Mouse (Mus musculus) liver, embryonic 14.5 days (tissue): ENCODE measurements around the gene Elmsan1. TPM values are rescaled to one million over a fixed set of nuclear protein-coding genes. Genes with fewer than 3 reads are reported as not detected.
"Not testable (repeated sequence)": the region's sequence is repeated elsewhere in the genome, so short reads cannot be mapped to it uniquely, and the experiment has no call there.

Source experiments
- ATAC-seq: fragments of 200-750 bp; cut with Nextera tagmentation; 2 replicates; pipeline ENCODE4 v1.8.0; 2017; ENCODE audit warnings: moderate number of reproducible peaks, mild to moderate bottlenecking, moderate library complexity; ENCODE audit not compliant: insufficient read depth
- DNase-seq, 3 experiments: peaks; one replicate each; pipeline ENCODE4 v3.0.0-alpha.2; 2012 to 2013; ENCODE audit warnings: low read depth in 3 of 3, low spot score in 3 of 3
- H3K27ac ChIP-seq: fragments of 300-500 bp; sonication (generic); 2 replicates; pipeline ENCODE4 v1.5.1; 2014; ENCODE audit warnings: moderate library complexity, mild to moderate bottlenecking, control low read depth, inconsistent platforms
- H3K27me3 ChIP-seq: fragments of 300-500 bp; sonication (generic); 2 replicates; pipeline ENCODE4 v1.6.1; 2014; ENCODE audit warnings: mild to moderate bottlenecking, low read length, moderate library complexity; ENCODE audit not compliant: control insufficient read depth, insufficient read depth
- H3K36me3 ChIP-seq: fragments of 300-500 bp; sonication (generic); replicated peaks from 2 replicates; pipeline ENCODE4 v1.6.1; 2014; ENCODE audit warnings: low read depth; ENCODE audit not compliant: control insufficient read depth, insufficient read depth
- H3K4me1 ChIP-seq, 2 experiments: fragments of 200-500 bp in 1 of 2; fragments of 300-500 bp in 1 of 2; sonication (generic) in 1 of 2; replicated peaks; 2 replicates each; pipeline ENCODE4 v1.6.1; 2012 to 2014; ENCODE audit warnings: antibody characterized with exemption in 1 of 2, inconsistent platforms in 1 of 2, low read length in 1 of 2; ENCODE audit not compliant: control insufficient read depth in 2 of 2, insufficient read depth in 2 of 2
- H3K4me2 ChIP-seq: fragments of 300-500 bp; sonication (generic); 2 replicates; pipeline ENCODE4 v1.6.1; 2014; ENCODE audit warnings: low read depth, mild to moderate bottlenecking, control low read depth, moderate library complexity
- H3K4me3 ChIP-seq, 2 experiments: fragments of 200-500 bp in 1 of 2; fragments of 300-500 bp in 1 of 2; sonication (generic) in 1 of 2; 2 replicates each; pipeline ENCODE4 v1.5.1; 2012 to 2014; ENCODE audit warnings: low read depth in 2 of 2, low read length in 2 of 2, mild to moderate bottlenecking in 2 of 2, control low read depth in 1 of 2, inconsistent platforms in 1 of 2, moderate library complexity in 1 of 2; ENCODE audit not compliant: insufficient read depth in 1 of 2
- H3K9ac ChIP-seq: fragments of 300-500 bp; sonication (generic); replicated peaks from 2 replicates; pipeline ENCODE4 v1.6.1; 2014; ENCODE audit warnings: mild to moderate bottlenecking, control low read depth, moderate library complexity
- H3K9me3 ChIP-seq: fragments of 300-500 bp; sonication (generic); 2 replicates; pipeline ENCODE4 v1.6.1; 2016; ENCODE audit warnings: low read length, mixed read lengths; ENCODE audit not compliant: control insufficient read depth
- CTCF ChIP-seq: IDR thresholded peaks from 2 replicates; pipeline ENCODE4 v1.5.1; 2016; ENCODE audit warnings: antibody characterized with exemption, low read depth, control low read depth
- EP300 ChIP-seq: IDR thresholded peaks from 2 replicates; pipeline ENCODE4 v1.6.1; 2016; ENCODE audit warnings: antibody characterized with exemption, low read depth
- WGBS: fragments of 180-500 bp; shearing (Covaris S2); extraction: QIAGEN DNeasy Blood & Tissue Kit; methylation state at CpG from one replicate; pipeline ENCODE4 v1.1.7; 2014; ENCODE audit not compliant: insufficient replicate concordance; 5-methylcytosine and 5-hydroxymethylcytosine counted together
- polyA plus RNA-seq, 2 experiments: library from polyadenylated mRNA; depleted of rRNA in 1 of 2; stranded (reverse) in 1 of 2; unstranded in 1 of 2; fragments of >200 nt; fragmentation: Nextera tagmentation in 1 of 2; extraction: Ambion mirVana in 1 of 2; gene quantifications; 2 replicates each; pipeline versions ENCODE4 v1.2.1 to v1.2.3; 2012 to 2014

The Elmsan1 gene
- polyA plus RNA-seq, 2 experiments, result 4.3 to 4.5 TPM

GRCm38 (mm10) chr12:84110814-84111213 is 107.9 kb downstream of the Elmsan1 start:
- ATAC-seq (no peak), DNase-seq (no peak)
- H3K27me3 ChIP-seq, result no peaks in the 10 kb centered on the region
- no peaks in the 10 kb centered on the region for H3K36me3 ChIP-seq
- no peak overlapping the region for H3K9ac ChIP-seq
- no peak overlapping the region for H3K27ac ChIP-seq
- no peaks in the 10 kb centered on the region; a peak in 1 of 4 replicates for H3K4me1 ChIP-seq
- no peak overlapping the region for H3K4me3 ChIP-seq
- H3K9me3 ChIP-seq, result no peaks in the 10 kb centered on the region
- no peak overlapping the region for H3K4me2 ChIP-seq
- WGBS, result 69% methylated on average over 4 of the region's 4 CpGs
- TF ChIP-seq CTCF (no peak), EP300 (no peak)

DNA sequence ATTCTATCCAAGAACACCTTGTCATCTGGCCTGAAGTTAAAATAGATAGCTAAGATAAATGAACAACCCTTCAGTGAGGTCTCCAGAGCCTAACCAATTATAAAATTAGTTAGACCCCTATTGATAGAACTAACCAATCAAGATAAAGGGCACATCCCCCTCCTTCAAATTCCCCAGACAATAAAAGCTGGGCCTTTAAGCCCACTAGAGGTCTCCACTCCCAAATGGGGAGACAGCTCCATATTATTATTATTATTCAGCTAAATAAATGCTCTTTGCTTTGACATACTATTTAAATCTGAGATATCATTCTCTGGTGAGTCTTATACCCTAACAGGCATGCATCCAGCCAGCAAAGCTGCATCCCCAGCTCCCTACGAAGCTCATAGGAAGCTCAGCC is 108.8 kb downstream of the Elmsan1 start:
- Histone ChIP-seq H3K4me2 (no peak overlapping the region), H3K27ac (no peak overlapping the region), H3K36me3 (no peaks in the 10 kb centered on the region), H3K27me3 (no peaks in the 10 kb centered on the region), H3K9me3 (no peaks in the 10 kb centered on the region), H3K4me1 (no peaks in the 10 kb centered on the region; a peak in 1 of 4 replicates), H3K4me3 (no peak overlapping the region), H3K9ac (no peak overlapping the region)
- WGBS, result 63% methylated on average over 1 of the region's 1 CpGs
- DNase-seq, result no peak
- TF ChIP-seq CTCF (no peak), EP300 (no peak)
- no peak for ATAC-seq

DNA sequence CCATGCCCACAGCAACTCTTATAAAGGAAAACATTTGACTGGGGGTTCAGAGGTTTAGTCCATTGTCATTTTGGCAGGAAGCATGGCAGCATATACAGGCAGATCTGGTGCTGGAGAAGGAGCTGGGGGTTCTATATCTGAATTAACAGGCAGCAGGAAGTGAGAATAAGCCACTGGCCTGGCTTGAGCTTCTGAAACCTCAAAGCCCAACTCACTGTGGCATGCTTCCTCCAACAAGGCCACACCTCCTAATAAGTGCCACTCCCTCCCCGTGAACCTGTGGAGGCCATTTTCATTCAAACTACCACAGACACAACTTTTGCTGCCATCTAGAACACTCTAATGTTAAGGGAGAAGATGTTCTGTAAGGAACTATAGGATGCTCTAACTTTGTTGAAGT is 111.0 kb downstream of the Elmsan1 start:
- DNase-seq, result no peak
- no peak overlapping the region for H3K4me3 ChIP-seq
- TF ChIP-seq EP300, result no peak
- TF ChIP-seq CTCF, result no peak
- H3K27ac ChIP-seq, result no peak overlapping the region
- H3K4me1 ChIP-seq, result no peaks in the 10 kb centered on the region
- H3K9ac ChIP-seq, result no peak overlapping the region
- H3K4me2 ChIP-seq, result no peak overlapping the region
- H3K9me3 ChIP-seq, result no peaks in the 10 kb centered on the region
- no peaks in the 10 kb centered on the region for H3K27me3 ChIP-seq
- 18% methylated on average over 1 of the region's 1 CpGs for WGBS
- no peaks in the 10 kb centered on the region for H3K36me3 ChIP-seq
- ATAC-seq, result no peak

GRCm38 (mm10) chr12:84107012-84107411 is 111.7 kb downstream of the Elmsan1 start:
- Histone ChIP-seq H3K36me3 (no peaks in the 10 kb centered on the region), H3K9ac (no peak overlapping the region), H3K4me3 (no peak overlapping the region), H3K27me3 (no peaks in the 10 kb centered on the region), H3K9me3 (no peaks in the 10 kb centered on the region), H3K4me2 (no peak overlapping the region), H3K27ac (no peak overlapping the region), H3K4me1 (no peaks in the 10 kb centered on the region)
- DNase-seq (no peak), ATAC-seq (no peak)
- no peak for TF ChIP-seq EP300
- no peak for TF ChIP-seq CTCF
- WGBS, result 69% methylated on average over 3 of the region's 3 CpGs

- no peaks in the 10 kb centered on the region; the same call in 1 of the 2 replicates for H3K27me3 ChIP-seq
- peaks cover 2 to 9% of the 10 kb centered on the region in 2 experiments; a peak in 2 of 4 replicates for H3K4me1 ChIP-seq
- peak overlapping the region; percentile 83 for H3K4me2 ChIP-seq
- TF ChIP-seq EP300, result no peak
- no peak for TF ChIP-seq CTCF
- H3K27ac ChIP-seq, result no peak overlapping the region
- DNase-seq, result no peak
- no peak for ATAC-seq
- peak overlapping the region; percentile 52 to 60 for H3K4me3 ChIP-seq
- 43% methylated on average over 2 of the region's 2 CpGs for WGBS
- no peak overlapping the region; the same call in 1 of the 2 replicates for H3K9ac ChIP-seq
- no peaks in the 10 kb centered on the region for H3K9me3 ChIP-seq
- no peaks in the 10 kb centered on the region for H3K36me3 ChIP-seq
These were observed 117.2 kb downstream of the Elmsan1 start for GRCm38 (mm10) chr12:84101493-84101845.

GRCm38 (mm10) chr12:84100604-84101492 is 117.8 kb downstream of the Elmsan1 start, which contains the start of gene Acot6:
Gene Acot6 (plus strand): TSS chr12:84100654.
- Histone ChIP-seq H3K4me2 (peak within 1 kb of the TSS; percentile 83), H3K4me3 (peak within 1 kb of the TSS; percentile 52 to 60), H3K9ac (peak within 1 kb of the TSS; percentile 57)
- not testable (repeated sequence) for H3K27me3 ChIP-seq, H3K27ac ChIP-seq, H3K36me3 ChIP-seq, H3K9me3 ChIP-seq, H3K4me1 ChIP-seq
- DNase-seq (peak in 1 of 3 experiments; percentile 36), ATAC-seq (peak; percentile 60)
- WGBS, result under 1% methylated on average over 63 of the region's 80 CpGs
